Mouse (Mus musculus): Measurements from ENCODE around the gene Kat2a. TPM values are rescaled to one million over a fixed set of nuclear protein-coding genes. Genes with fewer than 3 reads are reported as not detected.
A peak's percentile ranks its signal among the peaks of the same experiment; 100 is the strongest.

The Kat2a gene
- polyA plus RNA-seq, 1 experiment from 2014 or later, result 60.1 TPM

DNA sequence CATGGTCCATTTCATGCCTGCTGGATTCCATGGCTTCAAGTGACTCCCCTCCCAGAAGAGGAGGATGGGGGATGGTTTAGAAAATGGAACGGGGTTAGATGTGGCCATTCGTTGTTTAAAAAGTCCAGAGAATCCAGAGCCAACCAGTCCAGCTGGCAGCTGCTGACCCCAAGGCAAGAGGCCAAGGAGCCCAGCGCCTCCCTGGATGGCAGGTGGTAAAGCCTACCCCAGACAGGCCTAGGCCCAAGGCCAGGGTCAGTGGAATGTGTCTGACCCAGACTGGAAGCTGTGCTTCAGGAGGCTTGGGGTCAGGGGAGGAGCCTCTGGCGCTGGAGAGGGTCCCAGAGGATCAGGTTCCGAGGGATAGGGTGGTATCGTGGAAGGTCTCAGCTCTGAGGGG lies 29.1 kb upstream of the Kat2a start:
- ATAC-seq (ENCODE audit: insufficient number of reproducible peaks, low FRiP score, low TSS enrichment, low read depth) (no peak), DNase-seq (ENCODE audit: low spot score) (no peak)
- no peak overlapping the region for H3K27ac ChIP-seq (replicated peaks; ENCODE audit: low read depth, low read length)
- 72% methylated on average over 6 of the region's 6 CpGs for WGBS
- H3K4me2 ChIP-seq (ENCODE audit: low read depth, severe bottlenecking), result no peak overlapping the region
- H3K4me3 ChIP-seq (ENCODE audit: low read depth, low read length), result no peak overlapping the region
- H3K27me3 ChIP-seq (ENCODE audit: control insufficient read depth, insufficient read depth, low read length), result no peaks in the 10 kb centered on the region
- H3K4me1 ChIP-seq (ENCODE audit: control insufficient read depth, insufficient read depth, low read length), result peaks cover 3% of the 10 kb centered on the region
- no peak overlapping the region for H3K9ac ChIP-seq (ENCODE audit: low read length)
- H3K36me3 ChIP-seq (ENCODE audit: control insufficient read depth, insufficient read depth, low read length), result no peaks in the 10 kb centered on the region
- no peaks in the 10 kb centered on the region for H3K9me3 ChIP-seq (ENCODE audit: control insufficient read depth, low read length)

DNA sequence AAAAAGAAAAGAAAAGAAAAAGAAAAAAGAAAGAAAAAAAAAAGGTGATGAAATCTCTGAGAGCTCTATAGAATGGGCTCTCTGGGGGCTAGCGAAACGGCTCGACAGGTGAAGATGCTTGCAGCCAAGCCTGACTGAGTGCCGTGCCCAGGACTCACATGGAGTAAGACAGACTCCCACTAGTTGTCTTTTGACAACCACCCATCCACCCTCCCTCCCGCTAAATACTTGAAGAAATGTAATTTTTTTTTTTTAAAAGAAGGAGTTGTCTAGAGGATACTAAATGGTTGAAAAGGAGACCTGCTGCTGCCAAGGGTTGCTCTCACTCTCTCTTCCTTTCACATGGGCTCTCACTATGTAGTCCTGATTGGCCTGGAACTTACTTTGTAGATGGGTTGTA lies 26.5 kb upstream of the Kat2a start:
- 28% methylated on average over 5 of the region's 5 CpGs for WGBS
- no peak overlapping the region for H3K27ac ChIP-seq (replicated peaks; ENCODE audit: low read depth, low read length)
- peak overlapping the region; percentile 74 for H3K4me2 ChIP-seq (ENCODE audit: low read depth, severe bottlenecking)
- H3K9me3 ChIP-seq (ENCODE audit: control insufficient read depth, low read length), result no peaks in the 10 kb centered on the region
- peaks cover 3% of the 10 kb centered on the region for H3K4me1 ChIP-seq (ENCODE audit: control insufficient read depth, insufficient read depth, low read length)
- H3K9ac ChIP-seq (ENCODE audit: low read length), result no peak overlapping the region
- no peak for ATAC-seq (ENCODE audit: insufficient number of reproducible peaks, low FRiP score, low TSS enrichment, low read depth)
- DNase-seq (ENCODE audit: low spot score), result no peak
- H3K27me3 ChIP-seq (ENCODE audit: control insufficient read depth, insufficient read depth, low read length), result no peaks in the 10 kb centered on the region
- H3K36me3 ChIP-seq (ENCODE audit: control insufficient read depth, insufficient read depth, low read length), result no peaks in the 10 kb centered on the region
- peak overlapping the region; percentile 96 for H3K4me3 ChIP-seq (ENCODE audit: low read depth, low read length)

DNA sequence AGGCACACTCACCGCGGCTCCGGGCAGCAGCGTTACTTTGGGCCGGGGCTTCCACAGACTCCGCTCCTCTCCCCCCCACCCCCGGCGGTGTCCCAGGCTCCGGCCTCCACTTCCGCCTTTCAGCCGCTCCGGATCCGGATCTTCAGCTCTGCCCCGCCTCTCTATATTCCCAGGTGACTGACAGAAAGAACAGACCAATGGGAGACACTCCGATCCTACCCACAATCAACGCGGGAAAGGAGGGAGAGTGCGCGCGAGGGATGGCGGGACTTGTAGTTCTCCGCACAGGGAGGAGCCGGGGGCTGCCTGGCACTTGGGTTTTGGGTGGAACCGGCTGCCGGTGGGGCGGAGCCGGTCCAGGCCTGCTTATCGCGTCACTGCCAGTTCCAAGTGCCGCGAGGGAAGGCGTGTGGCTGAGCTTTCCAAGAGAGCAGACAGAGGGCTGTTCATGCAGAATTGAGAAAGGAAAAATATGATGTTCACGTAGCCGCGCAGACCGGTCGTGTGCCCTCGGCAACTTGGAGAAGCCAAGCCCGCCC lies 25.9 kb upstream of the Kat2a start, which contains the start of gene Rab5c:
Rab5c (minus strand) TSS at position 150 of the 539 bp plus-strand sequence.
- no peaks in the 10 kb centered on the region; the same call in 1 of the 2 replicates for H3K36me3 ChIP-seq (ENCODE audit: control insufficient read depth, insufficient read depth, low read length)
- no peaks in the 10 kb centered on the region for H3K27me3 ChIP-seq (ENCODE audit: control insufficient read depth, insufficient read depth, low read length)
- no peaks in the 10 kb centered on the region for H3K9me3 ChIP-seq (ENCODE audit: control insufficient read depth, low read length)
- peak within 1 kb of the TSS; percentile 96 for H3K4me3 ChIP-seq (ENCODE audit: low read depth, low read length)
- H3K9ac ChIP-seq (ENCODE audit: low read length), result peak within 1 kb of the TSS; percentile 84
- no peak within 1 kb of the TSS; the same call in 1 of the 2 replicates for H3K27ac ChIP-seq (replicated peaks; ENCODE audit: low read depth, low read length)
- DNase-seq (ENCODE audit: low spot score) (peak; percentile 99), ATAC-seq (ENCODE audit: insufficient number of reproducible peaks, low FRiP score, low TSS enrichment, low read depth) (peak; percentile 98)
- peaks cover 3% of the 10 kb centered on the region for H3K4me1 ChIP-seq (ENCODE audit: control insufficient read depth, insufficient read depth, low read length)
- H3K4me2 ChIP-seq (ENCODE audit: low read depth, severe bottlenecking), result peak within 1 kb of the TSS; percentile 74
- under 1% methylated on average over 39 of the region's 39 CpGs for WGBS

DNA sequence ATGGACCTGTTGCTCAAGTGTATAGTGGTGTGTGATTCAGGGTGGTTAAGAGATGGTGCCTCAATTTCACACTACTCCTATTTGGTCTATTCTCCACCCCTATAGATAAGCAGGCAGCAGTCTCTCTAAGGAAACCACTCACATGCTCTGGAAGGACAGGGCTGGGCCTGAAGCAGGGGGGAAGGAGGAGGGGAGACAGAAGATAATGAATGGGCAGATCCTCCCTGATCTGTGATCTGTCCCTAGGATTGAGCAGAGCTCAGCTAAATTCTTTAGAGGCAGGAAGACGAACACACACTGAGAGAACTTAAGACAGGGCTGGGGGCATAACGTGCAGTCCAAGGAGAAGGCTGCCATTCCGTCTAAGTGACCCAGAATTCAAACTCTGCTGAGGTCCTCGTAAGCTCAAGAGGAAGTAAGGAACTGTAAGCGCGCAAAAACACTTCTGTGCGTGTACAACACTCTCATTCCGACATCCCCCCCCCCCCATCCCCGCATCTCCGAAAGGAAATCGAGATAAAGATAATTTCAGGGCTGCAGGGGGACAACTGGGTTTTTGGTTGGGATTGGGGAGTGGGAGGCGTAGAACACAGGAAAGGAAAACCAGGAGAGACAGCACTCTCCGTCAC lies 25.0 kb upstream of the Kat2a start:
- no peak for DNase-seq (ENCODE audit: low spot score)
- peak overlapping the region; percentile 96 for H3K4me3 ChIP-seq (ENCODE audit: low read depth, low read length)
- no peaks in the 10 kb centered on the region for H3K9me3 ChIP-seq (ENCODE audit: control insufficient read depth, low read length)
- H3K4me2 ChIP-seq (ENCODE audit: low read depth, severe bottlenecking), result peak overlapping the region; percentile 74
- H3K27ac ChIP-seq (replicated peaks; ENCODE audit: low read depth, low read length), result no peak overlapping the region; the same call in 1 of the 2 replicates
- H3K27me3 ChIP-seq (ENCODE audit: control insufficient read depth, insufficient read depth, low read length), result no peaks in the 10 kb centered on the region
- 1% methylated on average over 13 of the region's 13 CpGs for WGBS
- peaks cover 3% of the 10 kb centered on the region for H3K4me1 ChIP-seq (ENCODE audit: control insufficient read depth, insufficient read depth, low read length)
- no peak for ATAC-seq (ENCODE audit: insufficient number of reproducible peaks, low FRiP score, low TSS enrichment, low read depth)
- H3K36me3 ChIP-seq (ENCODE audit: control insufficient read depth, insufficient read depth, low read length), result no peaks in the 10 kb centered on the region; the same call in 1 of the 2 replicates
- peak overlapping the region; percentile 84 for H3K9ac ChIP-seq (ENCODE audit: low read length)

DNA sequence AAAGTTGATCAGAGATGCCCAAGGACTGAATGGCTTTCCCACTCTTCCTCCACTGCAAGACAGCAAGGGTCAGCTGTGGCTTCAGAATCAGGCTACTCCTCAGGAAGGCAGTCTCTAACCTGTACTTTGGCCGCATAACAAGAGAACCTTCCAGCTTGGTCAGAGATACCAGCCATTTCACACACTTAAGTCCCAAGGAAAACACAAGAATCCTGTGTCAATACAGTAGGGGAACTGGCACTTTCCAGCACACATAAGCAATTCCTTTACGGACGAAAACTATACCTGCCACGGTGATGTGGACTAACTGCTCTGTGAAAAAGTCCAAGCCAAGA lies 24.4 kb upstream of the Kat2a start:
- H3K9me3 ChIP-seq (ENCODE audit: control insufficient read depth, low read length), result no peaks in the 10 kb centered on the region
- peaks cover 3% of the 10 kb centered on the region for H3K4me1 ChIP-seq (ENCODE audit: control insufficient read depth, insufficient read depth, low read length)
- peak overlapping the region; percentile 96; the same call in 1 of the 2 replicates for H3K4me3 ChIP-seq (ENCODE audit: low read depth, low read length)
- no peak overlapping the region for H3K27ac ChIP-seq (replicated peaks; ENCODE audit: low read depth, low read length)
- WGBS, result 87% methylated on average over 4 of the region's 4 CpGs
- H3K4me2 ChIP-seq (ENCODE audit: low read depth, severe bottlenecking), result peak overlapping the region; percentile 74
- H3K9ac ChIP-seq (ENCODE audit: low read length), result no peak overlapping the region
- no peaks in the 10 kb centered on the region for H3K27me3 ChIP-seq (ENCODE audit: control insufficient read depth, insufficient read depth, low read length)
- no peaks in the 10 kb centered on the region; the same call in 1 of the 2 replicates for H3K36me3 ChIP-seq (ENCODE audit: control insufficient read depth, insufficient read depth, low read length)
- ATAC-seq (ENCODE audit: insufficient number of reproducible peaks, low FRiP score, low TSS enrichment, low read depth), result no peak
- DNase-seq (ENCODE audit: low spot score), result no peak

DNA sequence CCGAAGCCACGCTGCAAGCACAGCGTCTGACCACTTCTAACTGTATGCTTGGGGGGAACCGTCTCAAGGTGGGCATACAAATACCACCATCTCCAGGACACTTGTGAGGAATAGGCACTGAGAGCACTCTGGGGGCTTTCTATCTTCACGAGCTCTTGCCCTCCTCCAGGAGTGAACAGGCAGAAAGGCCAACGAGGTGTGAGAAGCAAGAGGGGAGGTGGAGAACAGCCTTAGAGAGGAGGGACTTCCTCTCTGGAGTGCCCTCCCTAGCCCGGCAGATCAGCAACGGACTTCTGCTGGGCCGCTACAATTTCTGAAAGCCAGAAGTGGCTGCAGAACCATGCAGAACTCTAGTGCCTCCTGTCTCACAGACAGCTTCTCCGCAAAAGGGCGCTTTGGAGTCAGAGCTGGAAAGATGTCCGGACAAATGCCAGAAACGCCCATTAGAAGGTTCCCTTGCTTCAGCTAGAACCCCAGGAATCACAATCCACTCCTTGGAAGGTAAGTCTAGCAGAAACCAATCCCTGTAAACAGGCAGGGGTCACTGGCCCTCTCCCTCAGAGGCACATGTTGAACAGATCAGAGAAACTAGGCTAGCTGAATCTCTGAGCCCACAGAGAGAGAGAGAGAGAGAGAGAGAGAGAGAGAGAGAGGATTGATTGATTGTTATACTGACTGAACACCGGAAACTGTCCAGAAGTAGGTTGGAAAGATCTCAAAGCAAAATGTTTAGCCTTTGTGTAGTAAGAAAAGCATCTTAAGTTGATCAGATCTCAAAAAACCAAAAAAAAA lies 23.9 kb upstream of the Kat2a start:
- Histone ChIP-seq H3K9ac (ENCODE audit: low read length) (no peak overlapping the region), H3K36me3 (ENCODE audit: control insufficient read depth, insufficient read depth, low read length) (no peaks in the 10 kb centered on the region; the same call in 1 of the 2 replicates), H3K27me3 (ENCODE audit: control insufficient read depth, insufficient read depth, low read length) (no peaks in the 10 kb centered on the region), H3K4me1 (ENCODE audit: control insufficient read depth, insufficient read depth, low read length) (peaks cover 3% of the 10 kb centered on the region), H3K9me3 (ENCODE audit: control insufficient read depth, low read length) (no peaks in the 10 kb centered on the region), H3K4me2 (ENCODE audit: low read depth, severe bottlenecking) (peak overlapping the region; percentile 10; the same call in 1 of the 2 replicates), H3K4me3 (ENCODE audit: low read depth, low read length) (no peak overlapping the region), H3K27ac (replicated peaks; ENCODE audit: low read depth, low read length) (no peak overlapping the region)
- no peak for DNase-seq (ENCODE audit: low spot score)
- 76% methylated on average over 14 of the region's 14 CpGs for WGBS
- no peak for ATAC-seq (ENCODE audit: insufficient number of reproducible peaks, low FRiP score, low TSS enrichment, low read depth)

DNA sequence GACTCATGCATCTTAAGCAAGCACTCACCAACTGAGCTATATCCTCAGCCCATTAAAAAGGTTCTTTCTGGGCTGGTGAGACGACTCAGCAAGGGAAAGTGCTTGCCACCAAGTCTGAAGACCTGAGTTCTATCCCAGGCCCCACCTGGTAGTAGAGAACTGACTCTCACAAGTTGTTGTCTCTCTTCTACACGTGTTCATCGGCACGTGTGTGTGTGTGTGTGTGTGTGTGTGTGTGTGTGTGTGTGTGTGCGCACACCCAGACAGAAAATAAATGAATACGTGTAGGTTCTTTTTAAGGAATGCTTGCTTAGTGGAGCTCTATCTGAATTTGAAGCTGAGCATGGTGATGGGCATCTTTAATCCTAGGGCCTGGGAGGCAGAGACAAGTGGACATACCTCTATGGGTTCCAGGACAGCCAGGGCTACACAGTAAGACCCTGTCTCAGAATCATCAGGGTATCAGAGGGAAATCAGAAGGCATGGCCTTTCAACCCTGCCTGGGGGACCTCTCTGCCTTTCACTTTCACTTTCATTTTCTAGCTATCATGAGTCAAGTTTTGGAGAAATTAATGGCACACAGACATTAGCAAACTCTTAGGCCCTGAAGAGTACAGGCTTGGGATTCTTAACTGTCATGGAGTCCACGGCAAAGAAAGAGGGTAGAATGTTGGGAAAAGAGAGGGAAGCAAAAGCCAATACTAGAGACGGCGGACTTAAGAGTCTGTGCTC lies 23.0 kb upstream of the Kat2a start:
- Histone ChIP-seq H3K36me3 (ENCODE audit: control insufficient read depth, insufficient read depth, low read length) (no peaks in the 10 kb centered on the region; the same call in 1 of the 2 replicates), H3K4me1 (ENCODE audit: control insufficient read depth, insufficient read depth, low read length) (peaks cover 3% of the 10 kb centered on the region), H3K9me3 (ENCODE audit: control insufficient read depth, low read length) (no peaks in the 10 kb centered on the region), H3K4me2 (ENCODE audit: low read depth, severe bottlenecking) (no peak overlapping the region), H3K27me3 (ENCODE audit: control insufficient read depth, insufficient read depth, low read length) (no peaks in the 10 kb centered on the region), H3K27ac (replicated peaks; ENCODE audit: low read depth, low read length) (no peak overlapping the region), H3K4me3 (ENCODE audit: low read depth, low read length) (no peak overlapping the region), H3K9ac (ENCODE audit: low read length) (no peak overlapping the region)
- WGBS, result 90% methylated on average over 9 of the region's 9 CpGs
- ATAC-seq (ENCODE audit: insufficient number of reproducible peaks, low FRiP score, low TSS enrichment, low read depth) (no peak), DNase-seq (ENCODE audit: low spot score) (no peak)
